In genomic region chr9:48593915-48594314, GRCm38 (mm10) we compare ENCODE assay signal across 17 mouse cellular contexts. TPM values are rescaled to one million over a fixed set of nuclear protein-coding genes. Genes with fewer than 3 reads are reported as not detected.
DNase-seq lines count a peak whose midpoint lies in the region; TF ChIP-seq lines count a peak whose summit lies in the region.
"Had no signal": no experiment of that assay in that cellular context is flagged by ENCODE, and none has a peak within 500 bp of the region (broad histone marks: within the 10 kb centered on the region; RNA-seq: fewer than 3 reads in every experiment).

No protein-coding gene starts in this region.

- H3K4me3 ChIP-seq in layer of hippocampus, adult 2 months, result no peak overlapping the region
- no peak overlapping the region for H3K4me3 ChIP-seq in brown adipose tissue, adult 24 weeks (ENCODE audit: insufficient read depth, low read depth, low read length)
- H3K4me3 ChIP-seq: embryonic facial prominence, embryonic 10.5 days; midbrain, embryonic 13.5 days had no signal

- peak; percentile 32 for TF ChIP-seq CTCF in layer of hippocampus, adult 2 months (conservative IDR thresholded peaks at IDR 0.05)

- DNase-seq in heart, adult 11 months, result peak; percentile 79
- no peak for DNase-seq in heart, postnatal 14 days
- DNase-seq in layer of hippocampus, adult 2 months (ENCODE audit: low spot score in 2 of 2), result no peak
- no peak for DNase-seq in layer of hippocampus, postnatal 10 days (ENCODE audit: low spot score in 2 of 2)
- DNase-seq in splenic B cell, adult 2 months (ENCODE audit: low read depth, low spot score), result peak; percentile 5
- DNase-seq in thymus, adult 18-20 months, result no peak
- DNase-seq: adrenal gland, postnatal 25 days; cerebellum, adult 2 months; cerebellum, postnatal 36 days; gastrocnemius, postnatal 36 days; lung, embryonic 14.5 days; thymus, postnatal 36 days had no signal

- no peak overlapping the region for H3K27ac ChIP-seq in layer of hippocampus, adult 2 months
- H3K27ac ChIP-seq in brown adipose tissue, adult 24 weeks (replicated peaks; ENCODE audit: low read depth, low read length), result peak overlapping the region; percentile 24
- H3K27ac ChIP-seq: embryonic facial prominence, embryonic 10.5 days; macrophage; midbrain, embryonic 13.5 days had no signal

- H3K27me3 ChIP-seq in splenic B cell, adult 2 months (ENCODE audit: control insufficient read depth, insufficient read depth, low read length, poor library complexity, severe bottlenecking), result no peaks in the 10 kb centered on the region
- H3K27me3 ChIP-seq: midbrain, embryonic 13.5 days had no signal

- intact Hi-C loops in heart, postnatal 14 days (cut with DNase I), result no loop called here

- H3K36me3 ChIP-seq in splenic B cell, adult 2 months (ENCODE audit: control insufficient read depth, insufficient read depth, low read length, poor library complexity, severe bottlenecking), result no peaks in the 10 kb centered on the region
- H3K36me3 ChIP-seq: embryonic facial prominence, embryonic 10.5 days; midbrain, embryonic 13.5 days had no signal

- peaks cover 10% of the 10 kb centered on the region for H3K4me1 ChIP-seq in brown adipose tissue, adult 24 weeks (ENCODE audit: control insufficient read depth, insufficient read depth, insufficient read length, low read length)
- H3K4me1 ChIP-seq: embryonic facial prominence, embryonic 10.5 days had no signal

RNA-seq across cellular contexts. Expression of gene Nnmt, which starts 11.0 kb away (rescaled TPM):
- total RNA-seq in heart, postnatal 14 days (2021), result 10 to 100 TPM in 1 of 2 experiments, 1 to 10 TPM in 1; 9.0 to 10.9 TPM
- 1 to 10 TPM; 1.7 to 1.9 TPM for total RNA-seq in layer of hippocampus, adult 2 months (2021)
- 1 to 10 TPM; 7.0 to 7.6 TPM for total RNA-seq in layer of hippocampus, postnatal 10 days (2021)
- polyA plus RNA-seq in brown adipose tissue, adult 24 weeks (2012; ENCODE audit: insufficient read depth, insufficient read length, missing spikeins), result 45.3 and 55.6 TPM in 2 replicates
- total RNA-seq: MEL had no signal
- polyA plus RNA-seq: macrophage had no signal

Comparison
In these comparisons a context has a peak if more than half of its experiments do, and no peak if none do; other contexts are left out.
1. DNase-seq: peak in heart, adult 11 months (single experiment) and splenic B cell, adult 2 months (single experiment); none in heart, postnatal 14 days (0 of 2), layer of hippocampus, adult 2 months (0 of 2), layer of hippocampus, postnatal 10 days (0 of 2) and thymus, adult 18-20 months (0 of 2).